Mouse (Mus musculus): ENCODE results near the gene Atp8b2.

The Atp8b2 gene

DNA sequence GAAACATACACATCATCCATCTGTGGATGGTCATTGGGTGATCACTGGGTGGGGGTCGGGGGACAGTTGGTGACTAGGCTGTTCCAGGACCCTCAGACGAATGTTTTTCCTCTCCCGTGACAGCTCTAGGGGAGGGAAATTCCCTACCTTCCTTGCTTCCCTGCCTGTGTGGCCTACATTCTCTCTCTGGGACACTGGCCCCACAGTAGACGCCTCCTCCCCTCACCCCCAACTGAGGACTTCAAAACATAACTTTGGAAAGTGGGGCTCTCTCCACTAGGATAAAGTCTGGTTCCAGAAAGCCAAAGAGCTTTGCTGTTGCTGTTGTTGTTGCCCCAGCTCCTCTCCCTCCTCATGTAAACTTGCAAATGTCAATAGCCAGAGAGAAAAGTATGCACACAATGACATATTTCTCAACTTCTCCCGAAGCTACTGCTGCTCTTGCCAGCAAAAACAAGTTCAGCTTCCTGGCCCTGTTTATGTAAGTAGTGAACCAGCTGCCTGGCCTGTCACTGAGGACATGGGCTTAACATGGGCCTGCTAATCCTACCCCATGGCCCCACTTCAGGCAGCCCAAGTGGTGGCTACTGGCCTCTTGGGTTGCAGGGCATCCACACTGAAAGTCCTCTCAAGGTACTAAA, 64.3 kb downstream of the Atp8b2 start:
- DNase-seq, result peak; percentile 74

- no peak for DNase-seq
These were observed 65.3 kb downstream of the Atp8b2 start for GRCm38 (mm10) chr3:89898011-89898410.

GRCm38 (mm10) chr3:89897204-89897796, 66.0 kb downstream of the Atp8b2 start:
- DNase-seq, result no peak

DNA sequence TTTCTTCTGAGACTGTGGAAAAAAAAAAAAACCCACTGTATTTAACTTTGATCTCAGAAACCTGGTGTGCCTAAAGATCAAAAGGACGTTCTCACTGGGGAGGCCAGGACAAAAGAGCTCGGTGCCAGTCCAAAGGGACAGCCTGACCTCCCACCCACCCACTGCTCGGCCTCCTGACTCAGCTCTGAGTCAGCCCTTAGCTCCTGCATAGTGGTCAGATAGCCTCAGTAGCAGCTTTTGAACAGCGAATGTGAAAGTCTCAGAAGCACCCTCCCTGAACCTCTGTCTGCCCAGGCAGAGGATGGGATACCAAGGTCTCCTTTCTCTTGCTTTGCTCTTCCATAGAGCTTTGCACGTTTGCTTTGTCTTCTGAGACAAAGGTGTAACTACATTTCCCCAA, 66.7 kb downstream of the Atp8b2 start:
- DNase-seq, result no peak

GRCm38 (mm10) chr3:89892517-89893106, 70.7 kb downstream of the Atp8b2 start:
- DNase-seq, result no peak

DNA sequence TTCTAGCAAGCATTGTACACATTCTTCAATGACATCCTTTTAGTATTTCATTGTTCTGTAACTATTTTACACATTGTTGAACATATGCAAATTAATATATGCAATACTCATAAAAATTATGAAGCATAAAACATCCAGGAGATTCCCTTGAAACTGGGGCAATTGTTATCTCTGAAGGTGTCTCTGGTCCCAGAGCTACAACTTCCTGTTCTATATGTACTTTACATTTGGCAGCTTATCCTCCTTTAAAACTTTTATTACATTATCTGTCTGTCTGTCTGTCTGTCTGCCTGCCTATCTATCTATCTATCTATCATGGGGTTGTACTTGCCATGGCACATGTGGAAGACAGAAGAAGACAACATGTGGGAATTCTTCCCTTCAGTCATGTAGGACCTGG, 71.6 kb downstream of the Atp8b2 start:
- DNase-seq, result no peak

DNA sequence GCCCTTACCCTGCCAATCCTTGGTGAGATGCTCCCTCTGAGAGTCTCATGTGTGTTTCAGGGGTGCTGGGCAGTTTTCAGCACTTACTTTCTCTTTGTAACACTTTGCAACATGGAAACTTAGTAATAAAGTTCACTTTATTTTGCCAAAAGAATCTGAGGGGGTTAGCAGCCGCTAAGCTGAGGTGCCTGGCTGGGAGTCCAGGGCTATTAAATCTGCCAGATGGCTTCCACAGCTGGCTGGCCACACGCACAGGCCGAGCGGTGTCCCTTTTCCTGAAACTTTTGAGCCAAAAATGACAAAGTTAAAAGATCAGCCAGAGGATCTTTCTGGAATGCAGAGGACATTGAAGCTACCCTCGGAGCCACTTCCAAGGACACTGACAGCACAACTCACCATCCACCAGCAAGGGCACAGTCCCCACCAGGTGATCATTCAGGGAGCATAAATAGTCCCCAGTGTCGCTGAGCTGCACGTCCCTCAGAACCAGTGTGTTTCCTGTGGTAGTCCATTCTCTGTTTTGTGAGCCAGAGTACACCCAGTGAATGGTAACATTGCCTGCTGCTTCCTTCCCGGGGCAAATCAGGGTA, 73.4 kb downstream of the Atp8b2 start:
- no peak for DNase-seq

Measured in lung, postnatal 10 days (tissue).